Mouse (Mus musculus) cerebellum, adult (tissue): ENCODE measurements around the gene Cfap44.
"Not testable (repeated sequence)": the region's sequence is repeated elsewhere in the genome, so short reads cannot be mapped to it uniquely, and the experiment has no call there.

ENCODE experiments used
- ATAC-seq: cut with Nextera tagmentation; 2 replicates; pipeline ENCODE4 v1.9.2; 2017; ENCODE audit warnings: mild to moderate bottlenecking, moderate library complexity, mixed read lengths; ENCODE audit not compliant: insufficient number of reproducible peaks, low FRiP score, low TSS enrichment

Gene Cfap44

DNA sequence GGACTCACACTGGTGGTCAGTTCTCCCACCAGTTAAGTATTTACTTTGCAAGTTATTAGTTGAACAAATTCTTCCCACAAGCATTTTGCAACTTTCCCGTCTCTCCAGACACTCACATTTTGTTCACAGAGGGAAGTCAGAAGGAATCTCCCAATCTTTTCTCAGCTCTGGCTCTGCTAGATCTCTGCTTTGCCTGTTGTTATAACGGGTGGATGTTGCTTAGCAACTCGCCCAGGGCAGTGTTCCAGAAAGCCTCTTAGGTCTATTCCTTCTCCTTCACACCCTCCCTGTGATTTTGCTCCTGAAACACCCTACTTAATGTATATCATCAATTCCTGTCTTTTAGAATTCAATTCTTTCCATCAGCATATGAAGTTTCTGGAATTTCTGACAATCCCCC lies 28.9 kb downstream of the Cfap44 start:
- ATAC-seq, result no peak

DNA sequence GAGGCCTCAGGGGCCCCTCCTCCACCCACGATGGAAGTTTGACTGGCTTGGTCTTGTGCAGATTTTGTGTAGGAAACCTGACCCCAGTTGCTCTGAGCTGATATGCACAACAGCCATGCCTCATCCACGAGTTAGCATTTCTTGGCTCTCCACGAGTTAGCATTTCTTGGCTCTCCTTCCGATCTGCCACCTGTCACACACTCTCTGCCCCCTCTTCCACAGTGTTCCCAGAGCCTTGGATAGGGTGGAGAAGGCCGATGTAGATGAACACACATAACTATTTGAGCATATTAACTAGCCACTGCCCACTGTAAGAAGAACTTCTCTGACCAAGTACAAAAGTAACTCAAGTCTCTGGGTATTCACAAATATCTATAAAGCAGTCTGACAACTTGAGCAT lies 33.9 kb downstream of the Cfap44 start:
- ATAC-seq, result no peak

DNA sequence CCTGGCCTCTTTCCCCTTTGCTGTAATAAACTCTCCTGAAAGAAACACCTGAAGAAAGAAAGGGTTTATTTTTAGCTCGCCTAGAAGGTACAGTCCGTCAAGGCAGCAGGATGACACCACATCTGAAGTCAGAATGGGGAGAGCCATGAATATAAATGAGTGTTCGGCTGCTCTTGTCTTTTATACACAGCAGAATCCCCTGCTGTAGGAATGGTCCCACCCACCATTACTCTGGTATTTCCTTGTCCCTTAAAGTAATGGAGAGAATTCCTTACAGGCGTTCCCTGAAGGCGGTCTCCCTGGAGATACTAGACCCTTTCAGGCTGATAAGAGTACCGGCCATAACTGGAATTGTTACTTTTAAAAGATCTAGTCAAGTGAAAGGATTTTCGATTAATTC lies 35.4 kb downstream of the Cfap44 start:
- no peak for ATAC-seq

DNA sequence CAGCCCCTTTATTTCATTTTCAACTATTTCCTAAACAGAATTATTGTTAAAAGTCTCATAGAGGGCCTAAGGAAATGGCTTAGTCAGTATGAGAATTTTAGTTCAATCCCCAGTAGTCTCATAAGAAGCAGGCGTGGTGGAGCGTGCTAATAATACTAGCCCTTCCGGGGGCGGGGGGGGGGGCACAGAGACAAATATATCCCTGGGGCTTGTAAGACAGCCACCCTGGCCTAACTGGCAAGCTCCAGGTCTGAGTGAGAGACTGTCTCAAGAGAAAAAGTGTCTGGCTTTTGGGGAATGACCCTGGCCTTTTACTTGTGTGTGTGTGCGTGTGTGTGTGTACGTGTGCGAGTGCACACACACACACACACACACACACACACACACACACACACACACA lies 40.3 kb downstream of the Cfap44 start:
- ATAC-seq, result no peak

DNA sequence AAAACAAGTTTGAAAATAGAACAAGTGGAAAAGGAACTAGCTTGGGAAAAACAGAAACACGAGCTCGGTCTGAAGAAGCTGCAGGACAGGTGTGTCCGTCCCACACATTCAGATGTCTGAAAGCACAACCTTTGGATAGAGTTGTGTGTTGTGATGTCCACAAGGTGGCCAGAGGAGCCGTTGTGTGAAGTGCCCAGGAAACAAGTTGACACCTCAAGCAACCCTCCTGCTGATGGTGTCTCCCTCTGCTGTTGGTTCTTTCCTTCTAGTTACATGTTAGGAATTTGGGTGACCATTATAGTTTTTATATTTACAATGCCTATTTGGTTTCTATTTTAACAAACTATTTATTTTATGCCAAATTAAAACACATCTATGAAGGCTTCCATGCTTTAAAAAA lies 40.9 kb downstream of the Cfap44 start:
- no peak for ATAC-seq

DNA sequence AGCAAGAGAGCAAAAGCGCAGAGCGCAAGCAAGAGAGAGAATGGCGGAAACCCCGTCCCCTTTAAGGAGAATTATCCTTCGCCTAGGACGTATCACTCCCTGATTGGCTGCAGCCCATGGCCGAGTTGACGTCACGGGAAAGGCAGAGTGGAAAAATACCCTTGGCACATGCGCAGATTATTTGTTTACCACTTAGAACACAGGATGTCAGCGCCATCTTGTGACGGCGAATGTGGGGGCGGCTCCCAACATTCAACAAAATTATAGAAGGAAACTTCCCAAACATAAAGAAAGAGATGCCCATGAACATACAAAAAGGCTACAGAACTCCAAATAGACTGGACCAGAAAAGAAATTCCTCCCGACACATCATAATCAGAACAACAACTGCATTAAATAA lies 47.3 kb downstream of the Cfap44 start:
- not testable (repeated sequence) for ATAC-seq

DNA sequence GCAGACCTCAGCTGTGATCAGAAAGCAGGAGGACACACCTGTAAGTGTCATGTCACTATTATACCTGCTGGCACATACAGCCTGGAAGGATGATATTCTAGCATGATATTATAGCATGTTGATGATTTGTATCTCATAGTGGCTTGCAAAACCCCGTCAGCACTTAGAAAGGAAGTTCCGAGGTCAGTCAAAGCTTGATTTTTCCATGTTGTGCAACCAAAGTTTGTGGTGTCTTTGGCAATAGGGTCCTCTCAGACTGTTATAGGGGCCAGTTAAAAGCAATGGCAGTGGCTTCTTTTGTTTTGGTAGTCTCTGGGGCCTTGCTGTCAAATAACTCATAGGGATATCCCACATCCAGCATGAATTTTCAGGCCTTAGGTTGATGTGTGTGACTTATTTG lies 63.3 kb downstream of the Cfap44 start:
- no peak for ATAC-seq

DNA sequence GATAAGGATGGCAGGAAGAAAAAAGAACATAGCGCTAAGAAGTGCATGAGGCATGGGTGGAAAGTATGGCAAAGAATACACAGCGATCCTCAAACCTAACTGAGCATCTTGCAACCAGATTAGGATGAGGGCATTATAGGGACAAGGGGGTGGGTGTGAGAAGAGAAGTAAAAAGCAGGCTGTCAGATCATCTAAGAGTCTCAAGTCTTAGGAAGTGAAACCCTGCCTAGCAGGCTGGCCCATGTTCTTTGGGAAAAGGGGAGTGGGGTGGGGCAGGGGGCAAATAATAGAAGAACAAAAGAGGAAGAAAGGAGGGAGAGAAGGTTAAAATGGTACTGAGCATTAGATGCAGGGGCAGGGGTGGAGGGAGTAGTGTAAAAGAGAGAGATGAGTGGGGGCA lies 64.2 kb downstream of the Cfap44 start:
- no peak for ATAC-seq

DNA sequence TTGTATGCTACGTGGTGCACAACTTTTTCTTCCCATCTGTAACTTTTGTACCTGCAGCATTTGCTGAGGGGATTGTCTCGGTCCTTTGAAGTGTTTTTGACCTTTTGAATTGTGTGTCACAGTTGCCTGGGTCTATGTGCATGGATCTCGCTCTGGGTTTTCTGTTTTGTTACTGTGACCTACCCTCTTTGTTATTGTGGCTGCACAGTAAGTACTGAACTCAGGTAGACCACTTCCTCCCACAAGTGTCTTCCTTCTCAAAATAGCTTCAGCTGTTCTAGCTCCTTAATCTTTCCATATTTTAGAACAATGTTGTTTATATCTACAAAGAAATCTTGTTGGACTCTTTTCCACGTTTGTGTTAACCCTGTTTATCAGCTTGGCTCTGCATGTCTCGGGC lies 66.3 kb downstream of the Cfap44 start:
- no peak for ATAC-seq

DNA sequence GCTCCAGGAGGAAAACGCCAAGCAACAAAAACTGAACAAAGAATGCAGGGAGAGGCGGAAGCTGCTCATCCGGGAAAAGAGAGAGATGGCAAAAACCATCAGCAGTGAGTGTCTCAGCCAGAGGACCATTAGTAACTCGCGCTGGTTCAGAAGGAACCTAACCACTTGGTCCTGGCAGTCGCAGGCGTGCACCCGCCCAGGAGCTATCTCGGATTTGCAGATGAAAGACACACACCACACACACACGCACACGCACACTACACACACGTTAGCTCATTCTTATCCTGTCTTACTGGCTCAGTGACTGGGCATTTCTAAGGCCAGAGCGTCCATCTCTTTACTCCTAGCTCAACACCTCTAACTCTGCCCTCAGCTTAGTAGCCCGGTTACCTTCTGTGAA lies 80.7 kb downstream of the Cfap44 start:
- ATAC-seq, result no peak

DNA sequence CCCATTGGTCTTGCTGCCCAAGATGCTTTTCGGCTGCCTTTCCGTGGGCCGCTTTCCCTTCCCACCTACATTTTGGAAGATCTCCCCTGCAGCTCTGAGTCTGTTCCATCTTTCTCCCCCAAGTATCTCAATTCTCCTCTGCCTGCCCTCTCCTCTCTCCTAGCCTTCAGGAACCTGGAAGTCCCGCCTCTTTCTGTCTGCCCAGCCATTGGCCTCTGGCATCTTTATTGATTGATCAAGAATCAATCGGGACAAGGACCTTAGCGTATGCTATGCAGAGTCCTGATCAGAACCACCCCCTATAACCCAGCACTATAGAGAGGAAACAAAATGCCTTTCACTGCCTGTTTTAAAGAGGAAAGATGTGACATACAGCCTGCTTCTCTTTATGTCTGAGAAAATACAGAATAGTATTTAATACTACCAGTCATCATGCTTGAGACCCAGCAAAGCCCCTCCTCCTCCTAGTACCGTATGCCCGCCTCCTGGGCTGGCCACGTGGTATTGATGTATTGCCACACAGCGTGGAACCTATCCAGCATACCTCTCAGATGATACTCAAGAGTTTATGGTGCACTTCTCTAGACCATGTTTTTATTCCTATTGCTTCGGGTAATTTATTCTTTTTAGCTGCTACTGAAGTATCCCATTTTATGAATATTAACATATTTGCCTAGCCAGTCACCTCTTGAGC lies 81.2 kb downstream of the Cfap44 start:
- no peak for ATAC-seq

DNA sequence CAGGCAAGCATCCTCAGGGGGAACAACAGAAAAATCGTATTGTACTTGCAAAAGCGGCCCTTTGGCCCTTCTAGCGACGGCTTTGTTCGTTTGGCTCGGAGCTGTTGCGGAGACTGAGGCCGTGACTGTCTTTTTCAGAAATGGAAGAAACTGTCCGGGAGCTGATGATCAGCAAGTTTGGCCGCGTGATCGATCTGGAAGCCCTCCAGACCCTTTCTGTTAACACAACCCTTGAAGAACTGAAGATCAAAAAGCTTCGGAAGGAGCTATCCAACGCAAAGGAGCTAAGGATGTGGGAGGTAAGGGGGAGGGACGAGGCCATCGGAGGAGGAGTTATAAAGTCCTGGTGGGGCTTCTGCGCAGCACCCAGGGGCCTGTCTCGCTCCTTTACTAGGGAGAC lies 84.2 kb downstream of the Cfap44 start:
- no peak for ATAC-seq

DNA sequence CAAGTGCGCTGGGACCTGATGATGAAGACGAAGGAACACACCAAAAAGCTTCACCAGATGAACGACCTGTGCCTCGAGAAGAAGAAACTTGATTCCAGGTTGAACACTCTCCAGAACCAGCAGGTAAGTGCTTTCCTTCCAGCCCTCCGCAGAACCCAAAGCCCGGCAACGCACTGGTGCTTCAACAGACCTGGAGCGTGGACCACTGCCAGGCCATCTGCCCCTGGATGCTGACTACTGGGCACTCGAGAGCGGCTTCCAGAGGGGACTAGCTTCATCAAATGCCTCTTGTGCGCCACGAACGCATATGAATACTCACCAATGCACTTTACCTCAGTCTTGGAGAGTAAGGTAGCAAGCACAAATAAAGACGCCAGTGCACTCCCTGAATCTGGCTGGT lies 85.3 kb downstream of the Cfap44 start:
- ATAC-seq, result peak; percentile 83

DNA sequence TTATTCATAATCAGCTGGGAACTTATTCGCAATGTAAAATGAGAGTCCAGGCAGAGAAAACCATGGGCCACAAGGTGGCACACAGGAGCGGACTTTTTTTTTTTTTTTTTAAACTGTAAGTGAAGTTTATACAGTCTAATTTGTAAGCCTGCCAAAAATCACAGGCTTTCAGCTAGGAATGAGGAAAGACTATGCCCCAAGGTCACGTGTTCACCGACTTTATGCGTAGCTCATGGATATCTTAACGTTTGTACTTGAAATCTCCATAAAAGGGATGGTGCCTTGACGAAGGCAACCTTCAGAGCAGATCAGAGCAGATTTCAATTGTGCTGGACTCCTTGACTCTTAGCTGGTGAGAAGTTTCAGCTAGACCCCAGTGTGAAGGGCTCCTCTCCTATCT lies 86.0 kb downstream of the Cfap44 start:
- ATAC-seq, result no peak

DNA sequence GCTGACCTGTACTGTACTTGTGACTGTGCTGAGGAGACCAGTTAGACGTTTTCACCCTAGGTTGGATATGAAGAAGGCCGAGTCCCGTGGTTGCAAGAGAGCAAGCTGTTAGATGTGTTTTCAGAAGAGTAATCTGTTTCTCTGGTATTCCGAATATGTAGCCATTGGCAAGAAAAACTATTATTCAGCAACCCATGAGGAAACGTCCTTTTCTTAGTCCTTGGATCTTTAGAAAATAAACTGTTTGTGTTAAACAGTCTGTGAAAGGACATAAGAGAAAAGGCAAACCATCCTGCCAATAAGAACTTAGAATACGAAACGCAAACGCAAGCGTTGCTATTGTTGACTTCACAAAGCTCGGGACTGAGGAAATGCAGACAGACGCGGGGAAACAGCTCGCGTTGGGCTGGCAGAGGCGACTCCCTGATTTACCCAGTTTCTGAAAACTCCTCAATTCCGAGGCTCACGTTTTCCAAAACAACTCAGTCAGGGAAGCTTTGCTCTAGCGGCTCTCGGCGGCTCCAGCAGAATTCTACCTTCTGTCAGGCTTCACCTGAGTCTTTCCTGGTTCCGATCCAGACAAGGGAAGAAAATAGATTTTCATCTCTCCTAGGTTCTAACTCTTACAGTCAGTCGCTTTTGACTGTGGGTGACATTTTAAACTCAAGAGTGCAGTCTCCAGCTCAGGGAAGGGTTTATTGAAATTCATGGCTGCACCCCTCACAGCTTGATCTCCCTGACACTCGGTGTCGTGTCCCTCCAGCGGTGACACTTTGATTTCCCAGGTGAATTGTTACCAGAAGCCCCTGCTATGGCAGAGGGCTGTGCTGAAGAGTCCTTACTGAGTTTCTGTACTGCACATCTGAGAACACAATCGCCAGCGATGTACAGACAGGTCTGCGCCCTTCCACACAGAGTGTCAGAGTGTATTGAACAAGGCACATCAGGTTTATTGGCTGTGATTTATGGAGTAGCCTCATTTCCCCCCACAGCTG lies 87.3 kb downstream of the Cfap44 start:
- ATAC-seq, result no peak

DNA sequence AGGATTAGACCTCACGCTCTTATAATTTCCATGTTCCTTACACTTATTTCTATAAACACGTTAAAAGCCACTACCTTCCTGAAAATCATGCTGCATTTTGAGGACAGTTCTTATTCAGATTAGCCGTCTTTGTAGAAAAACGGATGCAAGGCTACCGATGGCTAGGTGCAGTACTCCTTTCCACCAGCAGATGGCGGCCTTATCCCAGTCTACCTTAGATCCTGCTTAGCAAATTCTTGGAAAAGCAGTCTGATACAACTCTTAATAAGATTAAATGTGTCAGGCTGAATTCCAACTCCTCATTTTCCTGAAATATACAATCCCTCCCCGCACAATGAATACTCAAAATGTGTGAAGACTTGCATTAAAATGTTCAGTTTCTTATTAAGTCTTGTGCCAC lies 89.5 kb downstream of the Cfap44 start:
- ATAC-seq, result no peak

DNA sequence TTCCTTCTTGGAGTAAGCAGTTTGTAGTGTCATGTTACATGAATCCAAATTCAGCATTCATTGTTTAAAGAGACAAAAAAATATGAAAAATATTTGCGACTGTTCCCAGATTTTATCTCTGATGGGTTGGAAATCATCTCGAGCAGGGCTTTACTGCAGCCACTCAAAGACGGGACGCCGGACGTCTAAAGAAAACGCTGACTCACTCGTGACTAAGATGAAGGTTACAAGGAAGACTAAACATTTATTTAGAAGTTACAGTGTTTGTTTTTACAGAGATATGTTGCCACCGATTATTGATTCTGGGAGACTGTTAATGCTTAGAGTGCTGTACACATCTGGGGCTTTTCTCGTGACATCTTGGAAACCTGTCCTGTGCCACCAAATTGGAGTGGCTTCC lies 90.2 kb downstream of the Cfap44 start:
- ATAC-seq, result no peak

DNA sequence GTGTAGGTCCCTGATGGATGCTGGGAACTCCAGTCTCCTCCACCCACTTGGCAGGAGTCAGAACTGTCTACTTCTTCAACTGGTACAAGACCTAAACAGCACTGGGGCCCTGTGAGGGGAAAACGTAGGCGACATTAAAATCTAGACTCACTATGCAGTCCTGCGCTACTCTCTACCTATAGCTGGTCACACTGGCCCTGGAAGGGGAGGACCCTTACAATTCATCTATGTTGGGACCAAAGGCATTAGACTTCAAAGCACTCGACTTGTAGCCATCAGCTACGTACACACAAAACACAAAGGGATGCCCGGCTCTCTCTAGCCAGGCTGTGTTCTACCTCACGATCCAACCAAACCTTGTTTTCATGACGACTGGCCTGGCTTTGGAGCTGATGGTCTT lies 91.1 kb downstream of the Cfap44 start:
- no peak for ATAC-seq

DNA sequence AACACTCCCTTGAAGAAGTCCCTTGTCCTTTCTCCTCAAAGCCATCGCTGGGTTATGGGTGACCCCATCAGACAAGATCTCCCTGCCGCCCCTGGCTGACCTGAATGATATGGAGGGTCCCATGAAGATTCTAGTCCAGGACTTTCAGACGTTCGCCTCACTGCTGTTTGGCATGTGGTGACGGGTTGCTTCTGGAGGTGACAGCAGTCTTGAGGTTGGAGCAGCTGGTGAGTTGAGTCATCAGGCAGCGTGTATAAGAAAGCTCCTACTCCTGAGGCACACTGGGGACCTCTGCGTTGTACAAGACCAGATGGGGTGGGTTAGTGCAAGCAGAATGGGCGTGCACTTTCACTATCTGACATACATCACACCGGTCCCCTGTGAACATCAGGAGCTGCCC lies 92.0 kb downstream of the Cfap44 start:
- no peak for ATAC-seq

DNA sequence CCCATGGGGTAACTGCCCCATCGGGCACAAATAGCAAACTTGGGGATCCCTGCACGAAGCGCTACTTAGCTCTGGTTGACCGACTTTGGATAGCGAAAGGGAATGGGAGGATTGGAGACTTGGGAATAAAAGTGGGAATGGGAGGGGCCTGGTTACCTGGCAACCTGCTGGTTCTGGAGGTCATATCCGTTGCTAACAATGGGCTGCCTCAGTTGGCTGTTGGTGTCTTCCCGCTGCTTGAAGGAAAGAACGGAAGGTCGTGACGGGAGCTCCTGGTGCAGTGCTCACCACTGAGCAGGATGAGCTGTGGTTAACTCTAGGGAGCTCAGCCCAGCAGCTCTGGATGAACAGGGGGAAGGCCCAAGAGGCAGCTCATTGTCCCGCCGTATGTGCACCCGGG lies 92.6 kb downstream of the Cfap44 start:
- ATAC-seq, result no peak

DNA sequence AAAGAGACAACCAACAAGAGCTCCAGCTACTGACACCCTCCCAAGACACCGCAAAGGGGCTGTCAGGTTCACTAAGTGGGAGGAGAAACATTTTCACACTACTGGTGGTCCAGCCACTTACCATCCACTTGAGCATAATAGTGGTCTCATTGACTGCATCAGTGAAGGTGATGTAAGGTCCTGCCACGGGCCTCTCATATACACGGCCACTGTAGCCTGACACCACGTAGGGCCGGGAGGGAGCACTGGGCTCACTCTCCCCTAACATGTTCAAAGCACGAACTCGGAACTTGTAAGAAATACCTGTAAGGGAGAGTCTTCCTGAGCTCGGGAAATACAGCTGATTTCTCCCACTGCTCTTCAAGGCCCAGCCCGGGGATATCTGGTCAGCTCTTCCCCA lies 96.5 kb downstream of the Cfap44 start:
- ATAC-seq, result no peak

DNA sequence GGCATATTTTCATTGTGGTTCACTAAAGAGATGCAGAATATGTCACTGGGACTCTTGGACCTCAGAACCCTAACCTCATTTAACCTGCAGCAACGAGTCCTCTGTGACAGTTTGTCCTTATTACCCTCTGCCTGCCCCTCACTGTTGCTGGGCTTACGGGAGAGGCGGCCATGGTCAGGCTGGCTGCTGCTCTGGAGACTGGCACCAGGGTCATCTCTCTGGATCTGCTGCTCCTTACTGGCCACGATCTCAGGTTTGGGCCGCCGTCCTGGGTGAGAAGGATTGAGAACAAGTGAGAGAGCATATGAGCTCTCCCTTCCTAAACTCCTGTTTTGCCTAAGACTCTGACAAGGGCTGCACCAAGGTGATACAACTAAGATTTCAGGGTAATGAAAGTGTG lies 97.6 kb downstream of the Cfap44 start:
- ATAC-seq, result no peak
